Comparison of ENCODE assay signal across 8 mouse cellular contexts in genomic region chr7:44883036-44883435, GRCm38 (mm10).
"Had no signal": no experiment of that assay in that cellular context is flagged by ENCODE, and none has a peak within 500 bp of the region (broad histone marks: within the 10 kb centered on the region; RNA-seq: fewer than 3 reads in every experiment).

No protein-coding gene starts in this region.

- DNase-seq: lung, adult 18-20 months; lung, embryonic 14.5 days; lung, postnatal 10 days; lung, postnatal 36 days; right cerebral cortex, postnatal 14 days; thymus, adult 2 months; thymus, postnatal 14 days; thymus, postnatal 36 days had no signal
